Mouse (Mus musculus) right cerebral cortex, postnatal 4 days (tissue): ENCODE data around the gene Ggt1.

Experiments used
- DNase-seq: peaks from one replicate; pipeline ENCODE4 v3.0.0-alpha.2; 2022

Ggt1 gene

GRCm38 (mm10) chr10:75635019-75635692, 73.8 kb downstream of the Ggt1 start:
- no peak for DNase-seq

- DNase-seq: peak; percentile 83
Measured at GRCm38 (mm10) chr10:75635693-75636055, 74.3 kb downstream of the Ggt1 start.
